Mouse (Mus musculus) E14TG2a.4 (cell line): Measurements from ENCODE around the gene Exoc1.

Source experiments
- CTCF ChIP-seq: conservative IDR thresholded peaks from 2 replicates; pipeline ENCODE4 v1.5.1; 2014; ENCODE audit warnings: low read length
- NANOG ChIP-seq: IDR thresholded peaks from 2 replicates; pipeline ENCODE4 v1.6.1; 2014; ENCODE audit warnings: borderline replicate concordance, low read length, mixed read lengths
- POU5F1 ChIP-seq: IDR thresholded peaks from 2 replicates; pipeline ENCODE4 v1.6.1; 2014; ENCODE audit warnings: low read length, borderline replicate concordance

DNA sequence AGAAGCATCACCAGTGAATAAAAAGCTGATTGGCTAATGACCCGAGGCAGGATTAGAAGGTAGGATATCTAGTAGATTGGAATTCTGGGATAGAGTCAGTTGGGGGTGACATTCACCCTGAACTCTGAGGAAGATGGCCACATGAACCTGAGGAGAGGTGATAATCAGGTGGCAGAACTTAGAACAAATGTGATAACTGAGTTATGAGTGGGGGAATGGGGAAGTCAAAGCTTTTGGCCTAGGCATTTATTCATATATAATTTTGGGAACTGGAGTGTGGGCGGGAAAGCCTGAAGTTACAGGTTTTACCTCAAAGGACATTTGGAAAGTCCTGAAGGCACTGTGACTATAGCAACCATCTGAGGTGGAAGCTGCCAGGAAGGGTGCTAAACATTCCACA is 56.3 kb downstream of the Exoc1 start:
- TF ChIP-seq CTCF: no peak
- TF ChIP-seq POU5F1: no peak
- TF ChIP-seq NANOG: no peak
